Mouse (Mus musculus) megakaryocyte, adult 5-6 weeks (primary cell): Measurements from ENCODE around the gene Faf1. TPM values are rescaled to one million over a fixed set of nuclear protein-coding genes. Genes with fewer than 3 reads are reported as not detected.
A peak's percentile ranks its signal among the peaks of the same experiment; 100 is the strongest.

Experiments used
- ATAC-seq: 2 replicates; pipeline ENCODE4 v1.8.0; 2016; ENCODE audit warnings: mild to moderate bottlenecking, inconsistent platforms; ENCODE audit not compliant: poor library complexity, severe bottlenecking
- total RNA-seq, 2 experiments: library from RNA; stranded (forward) in 1 of 2; stranded (reverse) in 1 of 2; fragments of 153-499, 151-499 nt in 1 of 2; fragments of 221-1000, 200-1000 nt in 1 of 2; gene quantifications; 2 replicates each; pipeline versions ENCODE4 v1.2.3 to v1.2.4; 2015 to 2017

The Faf1 gene
- total RNA-seq, 2 experiments from 2014 or later = 35.8 to 40.9 TPM

- peak; percentile 32; the same call in 1 of the 2 replicates for ATAC-seq
Observed at GRCm38 (mm10) chr4:109987560-109988362, 311.4 kb downstream of the Faf1 start.

- no peak for ATAC-seq
Observed at GRCm38 (mm10) chr4:109988411-109988810, 312.0 kb downstream of the Faf1 start.

- ATAC-seq = no peak
Observed at GRCm38 (mm10) chr4:109989213-109989612, 312.8 kb downstream of the Faf1 start.

- no peak for ATAC-seq
Observed at GRCm38 (mm10) chr4:110006044-110006443, 329.7 kb downstream of the Faf1 start.

Other genes with a start within 250 kb of the Faf1 start
- gene Rnf11, start 191.9 kb upstream of the Faf1 start, total RNA-seq (2015) = 27.2 and 28.8 TPM in 2 replicates
- gene Rnf11, start 191.9 kb upstream of the Faf1 start, total RNA-seq (2017) = 27.6 and 31.5 TPM in 2 replicates
- gene 4930522H14Rik, start 145.3 kb upstream of the Faf1 start, total RNA-seq (2015) = not detected in 2 replicates
- 1.2 TPM in 1 of 2 replicates, not detected in the other for gene 4930522H14Rik, start 145.3 kb upstream of the Faf1 start, total RNA-seq (2017)
- 97.2 and 122 TPM in 2 replicates for gene Cdkn2c, start 9.4 kb upstream of the Faf1 start, total RNA-seq (2015)
- gene Cdkn2c, start 9.4 kb upstream of the Faf1 start, total RNA-seq (2017) = 93.9 and 102 TPM in 2 replicates